Mouse (Mus musculus): ENCODE measurements around the gene Dpf1.

DNA sequence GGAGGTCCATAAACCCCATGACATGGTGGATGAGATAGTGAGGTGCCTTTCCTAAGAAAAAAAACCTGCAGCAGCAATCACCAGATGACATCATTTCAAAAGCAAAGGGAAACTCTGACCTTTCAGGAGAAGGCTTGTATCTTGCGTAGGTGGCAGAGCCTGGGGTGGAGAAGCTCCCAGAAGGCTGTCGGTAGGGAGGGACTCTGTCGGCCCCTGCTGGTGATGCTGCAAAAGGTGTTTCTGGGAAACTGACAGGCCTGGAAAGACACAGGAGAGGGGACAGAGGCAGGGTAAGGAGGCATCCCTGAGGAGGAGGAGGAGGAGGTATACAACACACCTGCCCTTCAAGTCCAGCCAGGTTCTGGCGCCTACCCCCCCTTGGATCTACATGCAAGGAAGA is 60.3 kb downstream of the Dpf1 start:
- TF ChIP-seq GATA1 (IDR thresholded peaks at IDR 0.05; ENCODE audit: borderline replicate concordance, low read length) (no peak), FLI1 (IDR thresholded peaks at IDR 0.05; ENCODE audit: low read length) (no peak)

Measured in megakaryocyte, embryonic 14.5 days (primary cell).